Mouse (Mus musculus) cerebellum, adult 2 months (tissue): ENCODE measurements around the gene Nek5.
A peak's percentile ranks its signal among the peaks of the same experiment; 100 is the strongest.

ENCODE experiments used
- CTCF ChIP-seq: fragments of 200-500 bp; IDR thresholded peaks from 2 replicates; pipeline ENCODE4 v1.5.1; 2011; ENCODE audit warnings: low read depth, mild to moderate bottlenecking, control low read depth, low read length, moderate library complexity, borderline replicate concordance; ENCODE audit not compliant: insufficient read depth
- POLR2A ChIP-seq: fragments of 200-500 bp; IDR thresholded peaks from 2 replicates; pipeline ENCODE4 v1.6.1; 2011; ENCODE audit warnings: low read length, control low read depth, borderline replicate concordance; ENCODE audit not compliant: insufficient read depth

DNA sequence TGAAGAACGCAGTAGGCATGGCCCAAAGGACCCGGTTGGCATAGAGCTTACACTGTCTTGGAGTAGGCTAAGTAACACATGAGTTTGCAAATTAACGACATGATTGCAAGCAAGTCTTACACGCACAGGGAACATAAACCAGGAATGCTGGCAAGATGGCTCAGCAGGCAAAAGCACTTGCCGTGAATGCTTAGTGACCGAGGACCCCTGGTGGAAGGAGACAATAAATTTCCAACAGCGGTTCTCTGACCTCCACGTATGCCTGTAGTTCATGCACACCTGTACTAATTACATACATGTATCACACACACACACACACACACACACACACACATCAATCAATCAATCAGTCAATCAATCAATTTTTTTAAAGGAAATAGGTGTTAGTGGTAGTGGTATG is 33.3 kb downstream of the Nek5 start:
- TF ChIP-seq CTCF = 0 out of 2 replicates have a peak, but pooled peaks have one; percentile 12
- no peak for TF ChIP-seq POLR2A
